Mouse (Mus musculus): ENCODE results near the gene Bcat2.

DNA sequence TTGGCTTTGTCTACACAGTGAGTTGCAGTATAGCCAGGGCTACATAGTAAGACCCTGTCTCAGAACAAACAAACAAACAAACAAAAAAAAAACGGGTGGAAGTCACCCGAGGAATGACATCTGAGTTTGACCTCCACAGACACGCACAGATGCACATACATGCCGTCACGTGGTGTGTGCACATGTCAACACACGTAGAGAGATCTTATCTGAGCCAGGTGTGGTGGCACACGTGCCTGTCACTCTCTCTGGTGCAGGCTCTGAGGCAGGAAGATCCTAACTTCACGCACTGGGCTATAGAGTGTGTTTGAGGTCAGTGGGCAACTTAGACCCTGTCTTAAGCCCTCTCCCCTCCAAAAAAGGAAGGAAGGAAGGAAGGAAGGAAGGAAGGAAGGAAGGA, 4.0 kb downstream of the Bcat2 start:
- no peak for TF ChIP-seq POLR2A (IDR thresholded peaks at IDR 0.05; ENCODE audit: control insufficient read depth, low read depth, low read length)
- TF ChIP-seq CTCF (IDR thresholded peaks at IDR 0.05; ENCODE audit: control insufficient read depth, insufficient read depth, insufficient replicate concordance, low read depth, low read length), result no peak

All from testis, adult 2 months (tissue).